Mouse (Mus musculus) brain, embryonic 18.5 days (tissue): Measurements from ENCODE around the gene Tmem165.

Experiments
- DNase-seq: peaks from one replicate; pipeline ENCODE4 v3.0.0-alpha.2; 2012; ENCODE audit warnings: low read depth, low spot score

The Tmem165 gene

DNA sequence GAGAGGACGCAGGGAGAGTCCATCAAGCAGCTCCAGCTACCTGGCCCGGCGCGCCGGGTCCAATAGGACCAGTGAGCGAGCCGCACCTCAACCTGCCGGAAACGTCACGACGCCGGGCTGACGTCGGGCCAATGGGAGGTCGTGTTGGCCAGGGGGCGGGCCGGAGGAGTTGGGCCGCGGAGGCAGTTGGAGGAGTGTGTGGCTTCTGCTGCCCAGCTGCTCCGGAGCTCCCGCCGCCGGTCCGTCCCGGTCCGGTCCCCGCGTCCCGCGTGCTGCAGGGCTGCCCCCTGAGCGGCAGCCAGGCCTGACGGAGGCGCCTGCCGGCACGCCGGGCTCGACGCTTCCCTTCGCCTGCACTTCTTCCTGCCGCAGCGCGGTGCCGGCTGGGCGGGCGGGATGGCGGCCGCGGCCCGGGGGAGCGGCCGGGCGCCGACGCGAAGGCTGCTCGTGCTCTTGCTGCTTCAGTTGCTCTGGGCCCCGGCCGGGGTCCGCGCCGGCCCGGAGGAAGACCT is at the start of gene Tmem165:
TSS of gene Tmem165 (plus strand) at position 131 of the 512 bp plus-strand sequence.
- DNase-seq = peak; percentile 84

GRCm38 (mm10) chr5:76135644-76136043 is 48.0 kb upstream of the Tmem165 start:
- DNase-seq = no peak

- DNase-seq = no peak
Measured at GRCm38 (mm10) chr5:76136271-76136670, 47.4 kb upstream of the Tmem165 start.

- no peak for DNase-seq
Measured at GRCm38 (mm10) chr5:76137586-76137985, 46.1 kb upstream of the Tmem165 start.

- DNase-seq = no peak
Measured at GRCm38 (mm10) chr5:76138071-76138470, 45.6 kb upstream of the Tmem165 start.

- DNase-seq = no peak
Measured at GRCm38 (mm10) chr5:76138512-76138911, 45.2 kb upstream of the Tmem165 start.

DNA sequence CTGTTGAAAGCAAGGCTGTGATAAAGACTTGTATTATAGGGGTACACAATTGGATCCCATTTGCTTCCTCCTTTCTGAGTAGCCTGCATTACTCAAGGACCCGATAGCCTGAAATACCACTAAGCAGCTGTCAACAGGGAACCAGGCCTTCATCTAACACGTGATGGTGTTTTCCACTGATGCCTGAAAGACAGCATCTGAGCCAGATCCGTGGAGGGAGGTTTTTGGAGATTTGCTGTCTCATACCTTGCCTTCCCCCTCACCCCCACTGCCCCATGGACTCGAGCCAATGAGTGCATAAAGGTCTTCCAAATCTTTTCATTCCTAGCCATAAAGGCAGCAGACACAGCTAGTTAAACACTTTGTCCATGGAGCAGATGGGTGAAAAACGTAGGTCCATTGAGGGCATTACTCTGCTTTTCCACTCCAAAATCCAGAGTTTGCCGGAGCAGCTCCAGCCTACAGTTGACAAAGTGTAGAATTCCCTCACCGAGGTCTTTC is 44.5 kb upstream of the Tmem165 start:
- DNase-seq = no peak

- DNase-seq = peak; percentile 86
Measured at GRCm38 (mm10) chr5:76139808-76140729, 43.6 kb upstream of the Tmem165 start, which contains the start of gene Srd5a3. TSS of gene Srd5a3 (plus strand) at chr5:76140271.

DNA sequence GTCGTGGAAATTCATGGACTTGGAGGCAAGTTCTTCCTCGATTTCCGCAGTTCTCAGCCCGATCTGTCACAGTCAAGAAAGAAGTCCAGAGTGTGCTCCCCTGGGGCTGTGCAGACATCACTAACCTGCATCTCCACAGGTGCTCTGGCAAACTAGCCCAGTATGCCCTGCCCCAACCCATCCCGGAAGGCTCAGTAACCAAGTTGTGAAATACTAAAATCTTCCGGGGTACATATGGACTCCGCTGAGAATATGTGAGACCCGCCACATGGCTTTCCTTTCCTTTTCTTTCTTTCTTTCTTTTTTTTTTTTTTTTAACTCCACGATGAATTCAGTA is 43.0 kb upstream of the Tmem165 start:
- DNase-seq = no peak

DNA sequence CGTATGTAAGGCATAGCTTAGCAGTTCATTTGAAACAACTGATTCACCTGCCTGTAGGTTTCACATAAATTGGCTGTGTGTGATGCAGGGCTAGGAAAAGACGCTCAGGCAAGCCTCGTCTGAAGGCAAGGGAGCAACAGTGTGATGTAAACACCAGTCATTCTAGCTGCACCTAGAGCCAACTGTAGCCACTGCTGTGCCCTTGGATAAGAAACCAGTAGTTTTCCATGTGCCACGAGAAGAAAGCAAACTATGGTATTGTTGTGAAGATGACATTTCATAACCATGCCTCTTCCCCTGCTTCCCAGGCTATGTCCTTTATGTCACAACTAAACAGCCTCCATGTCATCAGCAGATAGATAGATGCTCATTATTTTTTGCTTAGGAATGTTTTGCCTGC is 40.3 kb upstream of the Tmem165 start:
- DNase-seq = no peak

DNA sequence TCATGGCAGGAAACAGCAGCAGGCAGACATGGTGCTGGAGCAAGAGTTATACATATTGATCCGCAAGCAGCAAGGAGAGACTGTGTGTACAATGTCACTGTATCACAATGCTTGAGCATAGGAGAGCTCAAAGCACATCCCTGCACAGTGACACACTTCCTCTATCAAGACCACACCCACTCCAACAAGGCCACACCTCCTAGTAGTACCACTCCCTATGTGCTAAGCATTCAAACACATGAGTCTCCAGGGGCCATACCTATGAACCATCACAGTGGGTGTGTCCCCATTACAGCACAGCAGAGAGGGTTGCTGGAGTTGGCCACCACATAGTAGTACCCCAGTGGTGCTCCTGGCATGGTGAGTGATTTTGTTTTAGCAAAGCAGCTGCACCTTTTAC is 37.3 kb upstream of the Tmem165 start:
- DNase-seq = no peak

- no peak for DNase-seq
Measured at GRCm38 (mm10) chr5:76149436-76149835, 34.2 kb upstream of the Tmem165 start.

- no peak for DNase-seq
Measured at GRCm38 (mm10) chr5:76152956-76153355, 30.7 kb upstream of the Tmem165 start.

DNA sequence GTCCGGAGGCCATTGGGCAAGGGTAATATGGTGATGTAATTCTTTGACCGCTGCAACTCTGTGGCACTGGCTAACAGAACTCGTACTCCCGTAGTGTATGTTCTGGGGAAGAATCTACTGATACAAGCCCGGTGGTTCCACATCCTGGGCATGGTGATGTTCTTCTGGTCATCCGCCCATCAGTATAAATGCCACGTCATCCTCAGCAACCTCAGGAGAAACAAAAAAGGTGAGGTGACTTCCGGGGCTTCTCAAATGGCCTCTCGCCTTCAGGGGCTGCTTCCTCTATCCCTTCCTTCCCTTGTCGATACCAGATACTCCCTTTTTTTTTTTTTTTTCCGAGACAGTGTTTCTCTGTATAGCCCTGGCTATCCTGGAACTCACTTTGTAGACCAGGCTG is 30.2 kb upstream of the Tmem165 start:
- DNase-seq = no peak

DNA sequence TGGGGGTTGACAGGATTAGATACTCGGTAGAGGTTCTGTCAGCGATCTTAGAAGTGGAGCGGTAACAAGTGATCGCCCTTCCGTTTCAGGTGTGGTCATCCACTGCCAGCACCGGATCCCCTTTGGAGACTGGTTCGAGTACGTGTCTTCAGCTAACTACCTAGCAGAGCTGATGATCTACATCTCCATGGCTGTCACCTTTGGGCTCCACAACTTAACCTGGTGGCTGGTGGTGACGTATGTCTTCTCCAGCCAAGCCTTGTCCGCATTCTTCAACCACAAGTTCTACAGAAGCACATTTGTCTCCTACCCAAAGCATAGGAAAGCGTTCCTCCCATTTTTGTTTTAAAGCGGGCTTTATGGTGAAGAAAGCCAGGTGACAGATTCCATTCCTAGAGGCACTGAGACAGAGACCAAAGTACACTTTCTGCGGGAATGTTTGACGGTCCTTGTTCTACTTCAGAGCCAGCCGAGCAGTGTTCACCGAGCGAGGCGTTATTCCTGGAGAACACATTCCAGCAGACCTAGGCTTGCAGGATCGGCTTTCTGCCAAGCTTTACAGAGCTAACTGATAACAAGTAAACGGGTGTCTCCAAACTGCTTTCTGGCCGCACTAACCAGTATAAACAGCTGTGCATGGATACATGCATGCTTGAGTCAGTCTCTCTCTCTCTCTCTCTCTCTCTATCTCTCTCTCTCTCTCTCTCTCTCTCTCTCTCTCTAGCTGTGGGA is 29.1 kb upstream of the Tmem165 start:
- no peak for DNase-seq

DNA sequence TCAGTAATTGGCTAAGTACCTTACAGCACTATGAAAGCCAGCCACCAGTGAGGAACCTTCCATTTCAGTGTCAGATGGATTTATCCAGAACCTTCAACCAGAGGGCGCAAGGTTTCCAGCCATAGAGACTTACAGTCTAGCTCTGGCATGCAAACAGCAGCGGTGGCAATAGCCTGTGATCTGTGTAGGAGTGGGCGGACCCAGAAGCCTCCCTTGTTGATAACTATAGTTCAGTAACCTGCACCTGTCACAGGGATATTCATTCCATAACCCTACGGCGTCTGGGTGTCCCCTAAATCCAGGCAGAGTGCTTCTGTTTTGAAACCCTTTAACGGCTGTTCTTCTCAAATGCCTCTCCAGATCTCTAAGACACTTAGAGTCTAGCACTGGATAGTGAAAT is 24.1 kb upstream of the Tmem165 start:
- no peak for DNase-seq

DNA sequence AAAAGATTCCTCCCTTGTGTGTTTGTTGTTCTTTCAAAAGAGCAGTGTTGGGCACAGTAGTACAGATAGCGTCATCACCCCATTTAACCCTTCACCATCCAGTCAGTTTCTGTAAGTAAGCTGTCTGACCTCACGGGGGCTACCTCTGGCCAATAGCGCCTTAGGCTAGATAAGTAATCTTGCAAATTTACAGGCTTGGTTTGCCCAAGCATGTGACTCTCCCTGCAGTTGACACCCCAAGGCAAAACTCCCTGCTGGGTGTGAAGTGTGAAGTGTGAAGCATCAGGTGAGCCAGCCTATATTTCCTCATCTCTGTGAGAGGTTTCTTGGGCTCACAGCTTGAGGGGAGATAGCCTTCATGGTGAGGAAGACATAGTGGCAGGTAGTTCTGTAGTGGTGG is 23.6 kb upstream of the Tmem165 start:
- DNase-seq = no peak

- DNase-seq = no peak
Measured at GRCm38 (mm10) chr5:76161491-76161890, 22.2 kb upstream of the Tmem165 start.

DNA sequence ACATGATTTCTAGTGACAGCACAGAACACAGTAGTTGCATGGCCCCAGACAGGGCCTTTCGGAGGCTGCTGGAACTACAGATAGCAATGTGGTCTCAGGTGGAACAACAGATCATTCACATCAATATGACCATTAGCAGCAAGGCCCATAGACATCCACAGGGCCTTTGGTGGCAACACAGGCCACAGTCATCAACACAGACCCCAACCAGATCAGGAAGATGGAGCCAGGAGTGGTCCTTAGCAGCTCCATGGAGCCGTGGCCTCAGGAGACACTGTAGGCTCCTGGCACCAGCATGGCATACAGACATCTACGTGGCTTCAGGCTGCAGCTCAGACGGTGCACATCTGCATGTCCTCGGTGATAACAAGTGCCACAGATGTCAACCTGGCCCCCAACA is 20.8 kb upstream of the Tmem165 start:
- DNase-seq = no peak

- no peak for DNase-seq
Measured at GRCm38 (mm10) chr5:76163828-76164390, 19.8 kb upstream of the Tmem165 start.

DNA sequence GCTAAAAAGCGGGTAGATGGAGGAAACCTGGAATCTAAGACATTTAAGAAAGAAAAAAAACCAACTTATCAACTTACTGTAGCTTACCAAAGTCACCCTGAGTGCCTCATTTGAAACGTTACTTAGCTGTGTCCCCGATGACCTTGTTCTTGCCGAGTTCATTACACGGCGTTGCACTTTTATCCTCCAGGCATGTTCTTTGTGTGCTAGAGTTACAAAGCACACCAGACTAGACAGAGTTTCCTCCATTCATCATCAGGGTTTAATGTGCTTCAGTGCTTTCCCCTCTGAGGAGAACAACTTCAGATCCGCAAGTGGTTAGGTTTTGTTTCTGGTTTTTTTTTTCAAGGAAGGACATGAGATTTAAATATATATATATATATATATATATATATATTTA is 18.9 kb upstream of the Tmem165 start:
- DNase-seq = no peak

GRCm38 (mm10) chr5:76170522-76170921 is 13.2 kb upstream of the Tmem165 start:
- DNase-seq = no peak
